Mouse (Mus musculus) hindbrain, embryonic 15.5 days (tissue): ENCODE measurements around the gene Ints1. TPM values are rescaled to one million over a fixed set of nuclear protein-coding genes. Genes with fewer than 3 reads are reported as not detected.

Source experiments
- ATAC-seq: fragments of 200-750 bp; cut with Nextera tagmentation; 2 replicates; pipeline ENCODE4 v1.8.0; 2017; ENCODE audit warnings: low read depth, moderate number of reproducible peaks, moderate TSS enrichment; ENCODE audit not compliant: low FRiP score
- H3K27ac ChIP-seq: fragments of 300-500 bp; sonication (generic); replicated peaks from 2 replicates; pipeline ENCODE4 v1.5.1; 2015; ENCODE audit warnings: mild to moderate bottlenecking, inconsistent platforms
- H3K27me3 ChIP-seq: fragments of 300-500 bp; sonication (generic); 2 replicates; pipeline ENCODE4 v1.6.1; 2015; ENCODE audit warnings: control low read depth, inconsistent platforms
- H3K36me3 ChIP-seq: fragments of 300-500 bp; sonication (generic); 2 replicates; pipeline ENCODE4 v1.6.1; 2015; ENCODE audit warnings: control low read depth, inconsistent platforms
- H3K4me1 ChIP-seq: fragments of 300-500 bp; sonication (generic); replicated peaks from 2 replicates; pipeline ENCODE4 v1.6.1; 2015; ENCODE audit warnings: control low read depth, inconsistent platforms
- H3K4me2 ChIP-seq: fragments of 300-500 bp; sonication (generic); 2 replicates; pipeline ENCODE4 v1.6.1; 2015; ENCODE audit warnings: moderate library complexity, mild to moderate bottlenecking, inconsistent platforms
- H3K4me3 ChIP-seq: fragments of 300-500 bp; sonication (generic); 2 replicates; pipeline ENCODE4 v1.5.1; 2015; ENCODE audit warnings: mild to moderate bottlenecking, inconsistent platforms
- H3K9ac ChIP-seq: fragments of 300-500 bp; sonication (generic); 2 replicates; pipeline ENCODE4 v1.6.1; 2015; ENCODE audit warnings: inconsistent platforms
- H3K9me3 ChIP-seq: fragments of 300-500 bp; sonication (generic); 2 replicates; pipeline ENCODE4 v1.6.1; 2016; ENCODE audit warnings: control low read depth, inconsistent platforms
- WGBS: fragments of 180-500 bp; shearing (Covaris S2); methylation state at CpG from one replicate; pipeline ENCODE4 v1.1.7; 2015; 5-methylcytosine and 5-hydroxymethylcytosine counted together
- polyA plus RNA-seq: library from polyadenylated mRNA; unstranded; fragments of >200 nt; fragmentation: Nextera tagmentation; extraction: Ambion mirVana; gene quantifications from 2 replicates; pipeline ENCODE4 v1.2.1, GENCODE M21; 2015

Gene Ints1
- polyA plus RNA-seq, 1 experiment from 2014 or later, result 30.3 TPM

- ATAC-seq, result no peak
- no peak overlapping the region for H3K4me3 ChIP-seq
- no peaks in the 10 kb centered on the region for H3K9me3 ChIP-seq
- no peak overlapping the region for H3K9ac ChIP-seq
- no peak overlapping the region for H3K27ac ChIP-seq
- H3K4me1 ChIP-seq, result no peaks in the 10 kb centered on the region
- H3K36me3 ChIP-seq, result no peaks in the 10 kb centered on the region
- H3K27me3 ChIP-seq, result peaks cover 14% of the 10 kb centered on the region
- H3K4me2 ChIP-seq, result no peak overlapping the region
- 67% methylated on average over 20 of the region's 20 CpGs for WGBS
These were observed 37.1 kb upstream of the Ints1 start for GRCm38 (mm10) chr5:139812398-139813125.

GRCm38 (mm10) chr5:139811677-139812397 lies 36.4 kb upstream of the Ints1 start:
- Histone ChIP-seq H3K9ac (no peak overlapping the region), H3K27me3 (peaks cover 14% of the 10 kb centered on the region), H3K27ac (no peak overlapping the region), H3K4me1 (no peaks in the 10 kb centered on the region), H3K4me2 (no peak overlapping the region), H3K4me3 (no peak overlapping the region), H3K9me3 (no peaks in the 10 kb centered on the region), H3K36me3 (no peaks in the 10 kb centered on the region)
- WGBS, result 77% methylated on average over 15 of the region's 15 CpGs
- no peak for ATAC-seq

GRCm38 (mm10) chr5:139809397-139809796 lies 33.9 kb upstream of the Ints1 start:
- Histone ChIP-seq H3K4me2 (no peak overlapping the region), H3K9me3 (no peaks in the 10 kb centered on the region), H3K4me3 (no peak overlapping the region), H3K27me3 (peaks cover 14% of the 10 kb centered on the region), H3K36me3 (no peaks in the 10 kb centered on the region), H3K4me1 (no peaks in the 10 kb centered on the region), H3K9ac (no peak overlapping the region), H3K27ac (no peak overlapping the region)
- ATAC-seq, result no peak
- WGBS, result 61% methylated on average over 4 of the region's 4 CpGs

GRCm38 (mm10) chr5:139805924-139806323 lies 30.4 kb upstream of the Ints1 start:
- H3K4me3 ChIP-seq, result no peak overlapping the region
- WGBS, result 92% methylated on average over 8 of the region's 8 CpGs
- H3K4me2 ChIP-seq, result no peak overlapping the region
- H3K9me3 ChIP-seq, result no peaks in the 10 kb centered on the region
- H3K27ac ChIP-seq, result no peak overlapping the region
- no peak for ATAC-seq
- H3K9ac ChIP-seq, result no peak overlapping the region
- no peaks in the 10 kb centered on the region for H3K27me3 ChIP-seq
- H3K4me1 ChIP-seq, result peaks cover 7% of the 10 kb centered on the region
- peaks cover under 1% of the 10 kb centered on the region; the same call in 1 of the 2 replicates for H3K36me3 ChIP-seq

GRCm38 (mm10) chr5:139804573-139805111 lies 29.2 kb upstream of the Ints1 start:
- WGBS, result 88% methylated on average over 11 of the region's 11 CpGs
- no peak overlapping the region for H3K27ac ChIP-seq
- H3K36me3 ChIP-seq, result peaks cover 13% of the 10 kb centered on the region; the same call in 1 of the 2 replicates
- no peaks in the 10 kb centered on the region for H3K9me3 ChIP-seq
- no peak overlapping the region for H3K9ac ChIP-seq
- H3K27me3 ChIP-seq, result no peaks in the 10 kb centered on the region
- no peak for ATAC-seq
- H3K4me1 ChIP-seq, result peaks cover 9% of the 10 kb centered on the region
- no peak overlapping the region for H3K4me3 ChIP-seq
- no peak overlapping the region for H3K4me2 ChIP-seq

GRCm38 (mm10) chr5:139804107-139804551 lies 28.7 kb upstream of the Ints1 start:
- H3K9ac ChIP-seq, result no peak overlapping the region
- no peaks in the 10 kb centered on the region for H3K9me3 ChIP-seq
- peaks cover 15% of the 10 kb centered on the region; the same call in 1 of the 2 replicates for H3K36me3 ChIP-seq
- no peaks in the 10 kb centered on the region for H3K27me3 ChIP-seq
- H3K4me3 ChIP-seq, result no peak overlapping the region
- no peak for ATAC-seq
- H3K27ac ChIP-seq, result no peak overlapping the region
- H3K4me2 ChIP-seq, result peak overlapping the region; percentile 27; the same call in 1 of the 2 replicates
- 7% methylated on average over 6 of the region's 6 CpGs for WGBS
- H3K4me1 ChIP-seq, result peaks cover 14% of the 10 kb centered on the region

- no peak overlapping the region for H3K4me3 ChIP-seq
- peaks cover 15% of the 10 kb centered on the region; the same call in 1 of the 2 replicates for H3K36me3 ChIP-seq
- ATAC-seq, result no peak
- no peak overlapping the region for H3K9ac ChIP-seq
- H3K4me2 ChIP-seq, result peak overlapping the region; percentile 27
- no peaks in the 10 kb centered on the region for H3K27me3 ChIP-seq
- H3K9me3 ChIP-seq, result no peaks in the 10 kb centered on the region
- H3K27ac ChIP-seq, result no peak overlapping the region
- WGBS, result 11% methylated on average over 12 of the region's 12 CpGs
- peaks cover 19% of the 10 kb centered on the region for H3K4me1 ChIP-seq
These were observed 28.2 kb upstream of the Ints1 start for GRCm38 (mm10) chr5:139803601-139804102.

GRCm38 (mm10) chr5:139803165-139803564 lies 27.7 kb upstream of the Ints1 start:
- Histone ChIP-seq H3K4me2 (no peak overlapping the region), H3K9ac (no peak overlapping the region)
- ATAC-seq, result no peak

GRCm38 (mm10) chr5:139801880-139802279 lies 26.4 kb upstream of the Ints1 start:
- peaks cover 15% of the 10 kb centered on the region; the same call in 1 of the 2 replicates for H3K36me3 ChIP-seq

More at GRCm38 (mm10) chr5:139803165-139803564, 27.7 kb upstream of the Ints1 start:
- no peak overlapping the region for H3K4me3 ChIP-seq
- H3K9me3 ChIP-seq, result no peaks in the 10 kb centered on the region
- peaks cover 24% of the 10 kb centered on the region for H3K4me1 ChIP-seq
- peaks cover 15% of the 10 kb centered on the region; the same call in 1 of the 2 replicates for H3K36me3 ChIP-seq
- H3K27me3 ChIP-seq, result no peaks in the 10 kb centered on the region
- 77% methylated on average over 8 of the region's 8 CpGs for WGBS
- no peak overlapping the region for H3K27ac ChIP-seq

GRCm38 (mm10) chr5:139801231-139801630 lies 25.8 kb upstream of the Ints1 start:
- no peaks in the 10 kb centered on the region for H3K27me3 ChIP-seq
- no peaks in the 10 kb centered on the region for H3K9me3 ChIP-seq
- no peak for ATAC-seq
- peaks cover 15% of the 10 kb centered on the region; the same call in 1 of the 2 replicates for H3K36me3 ChIP-seq
- H3K27ac ChIP-seq, result no peak overlapping the region
- H3K4me1 ChIP-seq, result peaks cover 43% of the 10 kb centered on the region
- no peak overlapping the region for H3K9ac ChIP-seq
- H3K4me2 ChIP-seq, result no peak overlapping the region
- WGBS, result 97% methylated on average over 8 of the region's 8 CpGs
- H3K4me3 ChIP-seq, result no peak overlapping the region

More at GRCm38 (mm10) chr5:139801880-139802279, 26.4 kb upstream of the Ints1 start:
- H3K27ac ChIP-seq, result no peak overlapping the region
- no peak overlapping the region for H3K9ac ChIP-seq
- H3K9me3 ChIP-seq, result no peaks in the 10 kb centered on the region
- H3K4me2 ChIP-seq, result no peak overlapping the region
- no peaks in the 10 kb centered on the region for H3K27me3 ChIP-seq
- no peak overlapping the region for H3K4me3 ChIP-seq
- peaks cover 36% of the 10 kb centered on the region for H3K4me1 ChIP-seq
- ATAC-seq, result no peak
- 95% methylated on average over 10 of the region's 10 CpGs for WGBS

GRCm38 (mm10) chr5:139799801-139800590 lies 24.5 kb upstream of the Ints1 start:
- Histone ChIP-seq H3K4me2 (no peak overlapping the region), H3K4me1 (peaks cover 48% of the 10 kb centered on the region), H3K27me3 (no peaks in the 10 kb centered on the region), H3K36me3 (peaks cover 15% of the 10 kb centered on the region; the same call in 1 of the 2 replicates), H3K27ac (no peak overlapping the region), H3K4me3 (no peak overlapping the region), H3K9ac (no peak overlapping the region), H3K9me3 (no peaks in the 10 kb centered on the region)
- 90% methylated on average over 32 of the region's 33 CpGs for WGBS
- no peak for ATAC-seq
